Mouse (Mus musculus): ENCODE measurements around the gene Rcl1. TPM values are rescaled to one million over a fixed set of nuclear protein-coding genes. Genes with fewer than 3 reads are reported as not detected.

Gene Rcl1
- polyA plus RNA-seq, 1 experiment, result 53.3 TPM

- no peaks in the 10 kb centered on the region for H3K36me3 ChIP-seq (ENCODE audit: control insufficient read depth, insufficient read depth, low read length, poor library complexity, severe bottlenecking)
- no peaks in the 10 kb centered on the region for H3K9me3 ChIP-seq (replicated peaks; ENCODE audit: control insufficient read depth, insufficient read depth, low read length, poor library complexity, severe bottlenecking)
- no peak for TF ChIP-seq EP300 (IDR thresholded peaks at IDR 0.05; ENCODE audit: insufficient read depth, low read depth, low read length)
- no peak for TF ChIP-seq CTCF (IDR thresholded peaks at IDR 0.05; ENCODE audit: low read depth, low read length)
- no peak for TF ChIP-seq POLR2A (IDR thresholded peaks at IDR 0.05; ENCODE audit: insufficient read depth, low read length)
- no peak overlapping the region for H3K4me3 ChIP-seq (ENCODE audit: low read depth, low read length)
- no peak overlapping the region for H3K9ac ChIP-seq (ENCODE audit: low read depth, poor library complexity, severe bottlenecking)
- no peaks in the 10 kb centered on the region for H3K27me3 ChIP-seq (ENCODE audit: control insufficient read depth, insufficient read depth, low read length, poor library complexity, severe bottlenecking)
- no peaks in the 10 kb centered on the region for H3K4me1 ChIP-seq (ENCODE audit: control insufficient read depth, insufficient read depth, low read length)
- no peak overlapping the region for H3K27ac ChIP-seq (ENCODE audit: insufficient read depth, low read length)
These were observed 57.3 kb downstream of the Rcl1 start for GRCm38 (mm10) chr19:29158486-29158885.

GRCm38 (mm10) chr19:29163817-29164527 is 62.8 kb downstream of the Rcl1 start:
- TF ChIP-seq POLR2A (IDR thresholded peaks at IDR 0.05; ENCODE audit: insufficient read depth, low read length) (no peak), EP300 (IDR thresholded peaks at IDR 0.05; ENCODE audit: insufficient read depth, low read depth, low read length) (no peak), CTCF (IDR thresholded peaks at IDR 0.05; ENCODE audit: low read depth, low read length) (no peak)
- H3K4me3 ChIP-seq (ENCODE audit: low read depth, low read length), result no peak overlapping the region

GRCm38 (mm10) chr19:29164528-29165166 is 63.5 kb downstream of the Rcl1 start:
- H3K27me3 ChIP-seq (ENCODE audit: control insufficient read depth, insufficient read depth, low read length, poor library complexity, severe bottlenecking), result no peaks in the 10 kb centered on the region
- no peaks in the 10 kb centered on the region for H3K4me1 ChIP-seq (ENCODE audit: control insufficient read depth, insufficient read depth, low read length)
- no peaks in the 10 kb centered on the region; the same call in 1 of the 2 replicates for H3K9me3 ChIP-seq (replicated peaks; ENCODE audit: control insufficient read depth, insufficient read depth, low read length, poor library complexity, severe bottlenecking)
- no peak overlapping the region for H3K4me3 ChIP-seq (ENCODE audit: low read depth, low read length)
- no peak overlapping the region for H3K27ac ChIP-seq (ENCODE audit: insufficient read depth, low read length)
- no peaks in the 10 kb centered on the region for H3K36me3 ChIP-seq (ENCODE audit: control insufficient read depth, insufficient read depth, low read length, poor library complexity, severe bottlenecking)
- H3K9ac ChIP-seq (ENCODE audit: low read depth, poor library complexity, severe bottlenecking), result no peak overlapping the region
- TF ChIP-seq CTCF (IDR thresholded peaks at IDR 0.05; ENCODE audit: low read depth, low read length) (no peak), EP300 (IDR thresholded peaks at IDR 0.05; ENCODE audit: insufficient read depth, low read depth, low read length) (no peak), POLR2A (IDR thresholded peaks at IDR 0.05; ENCODE audit: insufficient read depth, low read length) (no peak)

More at GRCm38 (mm10) chr19:29163817-29164527, 62.8 kb downstream of the Rcl1 start:
- no peak overlapping the region for H3K9ac ChIP-seq (ENCODE audit: low read depth, poor library complexity, severe bottlenecking)
- H3K36me3 ChIP-seq (ENCODE audit: control insufficient read depth, insufficient read depth, low read length, poor library complexity, severe bottlenecking), result no peaks in the 10 kb centered on the region
- no peaks in the 10 kb centered on the region for H3K4me1 ChIP-seq (ENCODE audit: control insufficient read depth, insufficient read depth, low read length)
- no peaks in the 10 kb centered on the region for H3K27me3 ChIP-seq (ENCODE audit: control insufficient read depth, insufficient read depth, low read length, poor library complexity, severe bottlenecking)
- H3K27ac ChIP-seq (ENCODE audit: insufficient read depth, low read length), result no peak overlapping the region
- H3K9me3 ChIP-seq (replicated peaks; ENCODE audit: control insufficient read depth, insufficient read depth, low read length, poor library complexity, severe bottlenecking), result no peaks in the 10 kb centered on the region; the same call in 1 of the 2 replicates

GRCm38 (mm10) chr19:29167938-29168337 is 66.8 kb downstream of the Rcl1 start:
- no peaks in the 10 kb centered on the region for H3K36me3 ChIP-seq (ENCODE audit: control insufficient read depth, insufficient read depth, low read length, poor library complexity, severe bottlenecking)

GRCm38 (mm10) chr19:29180336-29180735 is 79.2 kb downstream of the Rcl1 start:
- Histone ChIP-seq H3K27ac (ENCODE audit: insufficient read depth, low read length) (no peak overlapping the region), H3K36me3 (ENCODE audit: control insufficient read depth, insufficient read depth, low read length, poor library complexity, severe bottlenecking) (no peaks in the 10 kb centered on the region), H3K9ac (ENCODE audit: low read depth, poor library complexity, severe bottlenecking) (no peak overlapping the region), H3K9me3 (replicated peaks; ENCODE audit: control insufficient read depth, insufficient read depth, low read length, poor library complexity, severe bottlenecking) (no peaks in the 10 kb centered on the region), H3K27me3 (ENCODE audit: control insufficient read depth, insufficient read depth, low read length, poor library complexity, severe bottlenecking) (no peaks in the 10 kb centered on the region), H3K4me1 (ENCODE audit: control insufficient read depth, insufficient read depth, low read length) (peaks cover 2% of the 10 kb centered on the region), H3K4me3 (ENCODE audit: low read depth, low read length) (no peak overlapping the region)
- TF ChIP-seq CTCF (IDR thresholded peaks at IDR 0.05; ENCODE audit: low read depth, low read length), result no peak
- no peak for TF ChIP-seq POLR2A (IDR thresholded peaks at IDR 0.05; ENCODE audit: insufficient read depth, low read length)
- TF ChIP-seq EP300 (IDR thresholded peaks at IDR 0.05; ENCODE audit: insufficient read depth, low read depth, low read length), result no peak

More at GRCm38 (mm10) chr19:29167938-29168337, 66.8 kb downstream of the Rcl1 start:
- Histone ChIP-seq H3K9ac (ENCODE audit: low read depth, poor library complexity, severe bottlenecking) (no peak overlapping the region), H3K27ac (ENCODE audit: insufficient read depth, low read length) (no peak overlapping the region), H3K9me3 (replicated peaks; ENCODE audit: control insufficient read depth, insufficient read depth, low read length, poor library complexity, severe bottlenecking) (no peaks in the 10 kb centered on the region; the same call in 1 of the 2 replicates), H3K27me3 (ENCODE audit: control insufficient read depth, insufficient read depth, low read length, poor library complexity, severe bottlenecking) (no peaks in the 10 kb centered on the region), H3K4me1 (ENCODE audit: control insufficient read depth, insufficient read depth, low read length) (no peaks in the 10 kb centered on the region), H3K4me3 (ENCODE audit: low read depth, low read length) (no peak overlapping the region)
- TF ChIP-seq EP300 (IDR thresholded peaks at IDR 0.05; ENCODE audit: insufficient read depth, low read depth, low read length) (no peak), CTCF (IDR thresholded peaks at IDR 0.05; ENCODE audit: low read depth, low read length) (no peak), POLR2A (IDR thresholded peaks at IDR 0.05; ENCODE audit: insufficient read depth, low read length) (no peak)

- Histone ChIP-seq H3K27me3 (ENCODE audit: control insufficient read depth, insufficient read depth, low read length, poor library complexity, severe bottlenecking) (no peaks in the 10 kb centered on the region), H3K9me3 (replicated peaks; ENCODE audit: control insufficient read depth, insufficient read depth, low read length, poor library complexity, severe bottlenecking) (no peaks in the 10 kb centered on the region), H3K4me3 (ENCODE audit: low read depth, low read length) (no peak overlapping the region), H3K4me1 (ENCODE audit: control insufficient read depth, insufficient read depth, low read length) (peaks cover 2% of the 10 kb centered on the region), H3K27ac (ENCODE audit: insufficient read depth, low read length) (no peak overlapping the region), H3K36me3 (ENCODE audit: control insufficient read depth, insufficient read depth, low read length, poor library complexity, severe bottlenecking) (no peaks in the 10 kb centered on the region), H3K9ac (ENCODE audit: low read depth, poor library complexity, severe bottlenecking) (no peak overlapping the region)
- no peak for TF ChIP-seq POLR2A (IDR thresholded peaks at IDR 0.05; ENCODE audit: insufficient read depth, low read length)
- no peak for TF ChIP-seq CTCF (IDR thresholded peaks at IDR 0.05; ENCODE audit: low read depth, low read length)
- no peak for TF ChIP-seq EP300 (IDR thresholded peaks at IDR 0.05; ENCODE audit: insufficient read depth, low read depth, low read length)
These were observed 81.0 kb downstream of the Rcl1 start for GRCm38 (mm10) chr19:29182166-29182565.

Data from ES-Bruce4 (cell line).